Mouse (Mus musculus) embryo, embryonic 9.5 days (tissue): ENCODE results near the gene Ifi209.
"Not testable (repeated sequence)": the region's sequence is repeated elsewhere in the genome, so short reads cannot be mapped to it uniquely, and the experiment has no call there.

Source experiments
- DNase-seq: peaks from one replicate; pipeline ENCODE4 v3.0.0-alpha.2; 2017; ENCODE audit errors: extremely low spot score

Gene Ifi209

DNA sequence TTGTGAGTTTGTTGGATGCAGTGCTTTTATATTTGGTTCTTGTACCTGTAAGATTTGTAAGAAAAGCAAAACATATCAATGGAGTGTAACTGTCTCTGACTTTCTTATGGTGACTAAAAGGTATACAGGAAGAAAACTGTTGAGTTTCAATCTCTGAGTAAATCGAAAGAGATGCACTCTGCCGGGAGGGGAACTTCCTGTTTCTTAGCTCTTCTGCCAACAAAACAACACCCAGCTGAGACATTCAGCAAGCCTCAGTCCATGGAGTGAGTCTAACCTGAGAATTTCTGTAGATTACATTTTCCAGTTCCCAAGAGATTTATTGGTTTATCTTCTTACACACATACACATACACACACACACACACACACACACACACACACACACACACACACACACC, at the start of gene Ifi209:
Ifi209 (plus strand) TSS at position 296 of the 400 bp plus-strand sequence.
- not testable (repeated sequence) for DNase-seq

DNA sequence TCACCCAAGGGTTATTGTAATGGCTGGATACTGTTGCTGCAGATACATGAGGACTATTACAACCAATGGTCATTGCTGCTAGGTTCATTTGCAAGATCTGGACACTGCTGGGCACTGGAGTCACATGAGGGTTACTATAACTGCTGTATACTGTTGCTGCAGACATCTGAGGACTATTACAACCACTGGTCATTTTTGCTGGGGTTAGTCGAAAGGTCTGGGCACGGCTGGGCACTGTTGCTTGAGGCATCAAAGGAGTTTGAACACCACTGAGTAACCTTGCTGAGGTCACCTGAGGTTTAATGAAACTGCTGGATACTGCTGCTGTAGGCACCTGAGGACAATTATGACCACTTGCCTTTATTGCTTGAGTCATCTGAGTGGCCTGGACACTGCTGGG, 41.0 kb upstream of the Ifi209 start:
- not testable (repeated sequence) for DNase-seq

DNA sequence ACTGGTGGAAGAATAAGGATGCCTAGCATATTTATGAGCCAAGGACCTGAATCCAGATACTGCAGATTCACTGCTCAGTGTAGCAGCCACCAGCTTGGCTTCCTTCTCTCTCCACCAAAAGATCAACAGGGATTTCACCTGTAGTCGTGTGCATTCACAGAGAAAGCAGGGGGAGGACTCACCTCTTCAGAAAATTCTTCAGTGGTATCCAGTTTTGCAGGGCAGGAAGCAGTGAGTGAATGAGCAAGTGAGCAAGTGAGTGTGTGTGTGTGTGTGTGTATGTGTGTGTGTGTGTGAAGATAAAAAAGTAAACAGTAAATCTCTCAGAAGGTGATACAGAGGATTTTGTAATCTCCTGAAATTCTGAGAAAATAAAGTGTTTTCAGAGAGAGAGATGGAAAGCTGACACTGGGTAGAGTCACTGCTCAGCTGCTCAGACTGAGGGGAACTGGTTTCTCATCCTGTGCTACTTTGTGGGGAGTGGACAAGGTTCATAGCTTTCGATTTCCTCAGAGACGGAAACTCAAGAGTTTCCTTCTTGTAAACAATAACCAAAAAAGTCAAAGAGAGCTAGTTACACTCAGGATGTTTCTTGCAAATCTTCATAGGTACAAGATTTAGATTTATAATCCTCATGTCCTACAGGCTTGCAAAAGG, 31.8 kb upstream of the Ifi209 start, which contains the start of gene Ifi213:
Ifi213 (minus strand) TSS at position 437 of the 657 bp plus-strand sequence.
- not testable (repeated sequence) for DNase-seq

DNA sequence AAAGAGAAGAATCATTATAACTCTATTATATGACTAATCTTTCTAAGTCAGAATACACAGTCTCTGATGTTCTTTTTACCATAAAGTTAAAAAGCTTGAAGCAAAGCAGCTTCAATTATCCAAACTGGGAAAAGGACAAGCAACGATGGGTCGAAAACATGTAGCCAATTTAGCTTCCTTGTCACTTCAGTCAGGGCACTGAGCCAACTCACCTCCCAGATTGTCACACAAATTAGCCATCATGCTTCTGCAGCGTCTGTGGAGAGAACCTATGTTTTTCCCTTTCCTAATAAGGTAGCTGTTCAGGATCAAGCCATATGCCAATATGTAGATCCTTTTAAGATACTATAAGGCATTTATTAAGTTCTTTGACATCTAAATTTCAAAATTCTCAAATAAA, 20.4 kb upstream of the Ifi209 start:
- not testable (repeated sequence) for DNase-seq

DNA sequence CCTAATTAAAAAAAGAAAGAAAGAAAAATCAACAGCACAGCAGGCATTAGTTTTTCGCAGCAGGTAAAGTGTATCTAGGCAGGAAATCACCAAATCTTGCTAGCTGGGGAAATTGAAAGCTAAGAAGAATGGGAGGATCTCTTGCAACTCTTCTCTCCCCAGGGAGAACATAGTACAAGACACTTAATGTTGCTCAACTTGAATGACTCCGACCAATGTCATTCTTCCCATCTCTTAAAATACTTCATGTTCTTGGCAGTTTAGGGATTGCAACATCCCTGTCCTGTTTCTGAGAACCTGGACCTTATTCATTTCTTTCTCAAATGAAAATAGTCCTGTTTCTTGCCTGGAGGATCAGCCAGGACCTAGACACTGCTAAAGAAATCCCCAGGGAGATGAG, 8.5 kb upstream of the Ifi209 start:
- DNase-seq, result not testable (repeated sequence)

DNA sequence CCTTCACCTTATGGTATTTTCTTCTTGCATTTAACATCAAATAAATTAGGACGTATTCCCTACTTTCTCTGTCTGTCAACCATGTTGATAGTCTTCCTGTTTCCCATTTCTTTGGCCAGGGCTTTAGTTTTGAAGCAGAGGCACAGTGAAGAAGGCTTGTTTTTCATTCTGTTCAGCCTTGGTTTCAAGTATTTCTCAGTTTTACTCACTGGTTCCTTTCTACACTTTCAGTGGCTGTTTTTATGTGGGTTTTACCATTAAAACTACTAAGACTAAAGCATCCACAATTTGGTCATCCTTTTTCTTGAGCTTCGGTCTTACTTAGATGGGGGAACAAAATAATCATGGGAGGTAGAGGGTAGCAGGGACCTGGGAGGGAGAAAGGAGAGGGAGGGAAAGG, 6.7 kb upstream of the Ifi209 start:
- DNase-seq, result no peak

DNA sequence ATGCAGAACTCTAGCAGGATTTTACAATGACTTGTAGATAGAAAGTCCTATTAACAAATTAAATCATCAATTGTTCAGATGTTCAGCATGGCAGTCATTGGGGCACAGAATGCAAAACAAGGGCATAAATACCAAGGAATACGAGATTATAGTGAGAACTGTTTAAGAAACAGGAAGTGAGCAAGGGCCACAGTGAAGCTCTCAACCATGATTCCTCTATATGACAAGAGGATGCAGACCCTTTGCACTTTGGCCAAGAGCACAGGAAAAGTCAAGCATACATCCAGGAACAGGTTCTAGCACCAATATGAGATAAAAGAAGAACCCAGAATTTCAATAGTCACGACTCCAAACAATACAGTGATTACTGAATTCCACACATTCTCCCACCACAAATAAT, 4.0 kb upstream of the Ifi209 start:
- no peak for DNase-seq

DNA sequence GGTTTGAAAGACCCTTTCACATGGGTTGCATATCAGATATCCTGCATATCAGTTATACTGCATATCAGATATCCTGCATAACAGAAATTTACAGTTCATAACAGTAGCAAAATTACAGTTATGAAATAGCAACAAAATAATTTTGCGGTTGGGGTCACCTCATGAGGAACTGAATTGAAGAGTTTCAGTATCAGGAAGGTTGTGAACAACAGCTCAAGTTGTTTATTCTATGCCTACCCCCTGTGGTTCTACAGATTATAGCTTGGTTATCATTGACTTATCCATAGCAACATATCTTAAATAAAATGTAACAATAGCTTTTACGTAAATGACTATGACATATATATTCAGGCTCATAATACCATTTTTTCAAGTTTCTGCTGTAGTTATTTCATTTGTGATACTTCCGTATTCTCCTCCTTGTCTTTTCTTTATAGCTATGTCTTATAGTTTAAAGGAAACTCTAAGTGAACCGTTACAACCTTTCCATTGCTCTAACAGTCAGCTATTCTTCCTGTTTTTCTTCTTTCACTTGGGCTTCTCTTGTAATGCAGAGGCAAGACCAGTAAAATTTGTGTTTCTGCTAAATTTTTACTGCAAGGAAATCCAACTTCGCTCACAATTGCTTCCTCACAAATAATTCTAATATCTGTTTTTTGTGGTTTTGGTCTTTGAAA, 3.4 kb downstream of the Ifi209 start:
- DNase-seq, result no peak

DNA sequence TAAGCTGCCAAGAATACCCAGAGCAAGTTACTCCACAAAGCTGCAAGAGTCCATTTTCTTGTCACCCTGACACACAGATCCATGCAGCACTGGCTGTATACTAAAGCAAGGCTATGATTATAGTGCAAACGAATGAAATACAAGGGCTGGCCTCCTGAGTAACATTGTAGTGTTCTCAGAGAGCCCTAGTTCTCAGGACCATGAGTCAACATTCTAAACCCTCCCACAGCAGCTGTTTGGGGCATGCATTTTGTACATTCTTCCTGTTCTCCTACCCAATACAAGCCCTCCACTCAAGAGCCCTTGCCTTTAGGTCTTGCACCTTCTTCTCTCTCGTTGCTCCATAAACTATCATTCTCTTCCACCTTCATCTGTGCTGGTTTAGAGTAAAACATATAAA, 14.7 kb downstream of the Ifi209 start:
- no peak for DNase-seq

DNA sequence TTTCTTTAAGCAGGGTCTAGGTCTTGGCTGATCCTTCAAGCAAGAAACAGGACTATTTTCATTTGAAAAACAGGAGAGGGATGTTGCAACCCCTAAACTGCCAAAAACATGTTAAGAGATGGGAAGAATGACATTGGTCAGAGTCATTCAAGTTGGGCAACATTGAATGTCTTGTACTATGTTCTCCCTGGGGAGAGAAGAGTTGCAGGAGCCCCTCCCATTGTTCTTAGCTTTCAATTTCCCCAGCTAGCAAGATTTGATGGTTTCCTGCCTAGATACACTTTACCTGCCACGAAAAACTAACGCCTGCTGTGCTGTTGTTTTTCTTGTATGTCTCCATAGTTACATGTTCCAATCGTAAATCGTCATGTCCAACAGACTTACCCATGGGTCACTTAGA, 27.3 kb downstream of the Ifi209 start:
- no peak for DNase-seq

DNA sequence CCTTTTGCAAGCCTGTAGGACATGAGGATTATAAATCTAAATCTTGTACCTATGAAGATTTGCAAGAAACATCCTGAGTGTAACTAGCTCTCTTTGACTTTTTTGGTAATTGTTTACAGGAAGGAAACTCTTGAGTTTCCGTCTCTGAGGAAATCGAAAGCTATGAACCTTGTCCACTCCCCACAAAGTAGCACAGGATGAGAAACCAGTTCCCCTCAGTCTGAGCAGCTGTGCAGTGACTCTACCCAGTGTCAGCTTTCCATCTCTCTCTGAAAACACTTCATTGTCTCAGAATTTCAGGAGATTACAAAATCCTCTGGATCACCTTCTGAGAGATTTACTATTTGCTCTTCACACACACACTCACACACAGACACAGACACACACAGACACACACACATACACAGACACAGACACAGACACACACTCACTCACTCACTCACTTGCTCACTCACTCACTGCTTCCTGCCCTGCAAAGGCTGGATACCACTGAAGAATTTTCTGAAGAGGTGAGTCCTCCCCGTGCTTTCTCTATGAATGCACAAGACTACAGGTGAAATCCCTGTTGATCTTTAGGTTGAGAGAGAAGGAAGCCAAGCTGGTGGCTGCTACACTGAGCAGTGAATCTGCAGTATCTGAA, 42.9 kb downstream of the Ifi209 start, which contains the start of gene Ifi208:
Ifi208 (plus strand) TSS at position 218 of the 640 bp plus-strand sequence.
- DNase-seq, result not testable (repeated sequence)

DNA sequence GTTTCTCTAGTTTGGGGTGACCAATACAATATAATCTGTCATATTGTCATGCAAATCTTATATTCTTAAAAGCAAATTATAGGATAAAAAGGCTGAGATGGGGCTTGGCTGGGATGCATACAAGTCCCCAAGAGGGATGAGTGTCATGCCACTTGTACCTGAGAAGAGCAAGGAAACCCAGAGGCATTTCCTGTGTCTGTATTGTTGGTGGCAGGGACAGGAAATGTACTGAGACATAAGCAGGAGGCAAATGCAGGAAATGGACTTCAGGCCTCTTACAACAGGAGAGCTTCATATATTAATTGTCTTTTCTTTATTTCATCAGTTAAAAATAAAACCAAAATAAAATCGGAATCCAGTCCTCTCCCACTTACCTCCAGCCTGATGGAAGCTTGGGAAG, 47.9 kb downstream of the Ifi209 start:
- not testable (repeated sequence) for DNase-seq

DNA sequence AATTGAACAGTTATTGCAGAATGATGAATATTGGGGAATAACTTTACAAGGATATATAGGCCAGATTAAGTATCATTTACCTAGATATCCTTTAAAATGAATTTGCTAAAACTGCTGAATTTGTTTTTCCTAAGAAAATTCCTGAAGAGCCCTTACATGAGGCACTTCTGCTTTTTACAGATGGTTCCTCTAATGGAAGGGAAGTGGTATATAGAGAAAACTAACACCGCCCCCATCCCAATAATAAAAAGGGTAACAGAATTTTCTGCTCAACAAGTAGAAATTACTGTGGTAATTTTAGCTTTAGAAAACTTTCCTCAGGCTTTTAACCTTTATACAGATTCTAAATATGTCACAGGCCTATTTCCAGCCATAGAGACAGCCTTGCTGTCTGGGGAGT, 63.6 kb downstream of the Ifi209 start:
- DNase-seq, result no peak
